Mouse (Mus musculus) mesoderm, embryonic 11.5 days (tissue): Measurements from ENCODE around the gene Cherp.

Experiments
- DNase-seq: peaks from one replicate; pipeline ENCODE4 v3.0.0-alpha.2; 2012; ENCODE audit warnings: low read depth, low spot score

Gene Cherp

DNA sequence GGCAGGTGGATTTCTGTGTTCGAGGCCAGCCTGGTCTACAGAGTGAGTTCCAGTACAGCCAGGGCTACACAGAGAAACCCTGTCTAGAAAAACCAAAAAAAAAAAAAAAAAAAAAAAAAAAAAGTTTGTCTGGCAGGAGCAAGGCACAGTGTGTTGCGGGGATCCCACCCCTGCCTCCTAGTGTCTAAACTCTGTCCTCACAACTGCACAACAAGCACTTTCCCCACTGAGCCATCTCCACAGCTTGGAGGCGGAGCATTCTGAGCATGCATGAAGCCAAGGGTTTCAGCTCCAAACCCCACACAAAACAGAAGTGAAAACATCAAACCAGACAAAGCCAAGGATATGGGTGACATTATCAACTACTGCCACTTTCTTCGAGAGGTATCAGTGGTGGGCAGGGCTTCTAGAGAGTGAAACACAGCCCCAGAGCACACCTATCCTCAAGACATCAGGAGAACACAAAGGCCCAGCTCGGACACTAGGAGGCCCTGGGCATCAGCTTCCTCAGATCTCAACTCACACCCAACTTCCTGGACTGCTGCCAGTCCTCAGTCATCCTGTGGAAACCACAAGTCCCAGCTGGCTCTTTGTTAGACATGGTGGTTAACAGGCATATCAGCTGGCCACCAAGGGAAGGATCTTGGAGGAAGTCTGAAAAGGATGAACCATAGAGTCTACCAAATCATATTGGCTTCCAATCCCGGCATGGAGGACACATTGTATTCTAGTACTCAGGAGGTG, 10.6 kb upstream of the Cherp start:
- no peak for DNase-seq

DNA sequence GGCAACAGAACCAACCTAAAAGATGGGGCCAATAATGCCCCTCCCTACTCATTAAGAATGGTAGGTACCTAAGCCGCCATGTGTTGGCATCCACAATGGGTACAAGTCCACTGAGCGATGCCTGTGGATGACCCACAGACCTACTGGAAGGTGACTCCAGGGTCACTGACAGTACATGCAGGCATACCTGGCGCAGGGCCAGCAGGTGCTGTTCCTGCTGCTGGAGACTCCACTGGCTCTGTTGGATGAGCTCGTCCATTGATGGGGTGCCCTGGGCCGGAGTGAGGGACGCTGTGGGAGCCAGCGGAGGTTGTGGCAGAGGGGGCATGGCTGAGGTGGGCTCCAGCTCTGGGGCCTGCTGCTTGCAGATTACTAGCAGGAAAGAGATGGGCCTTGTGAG, 4.3 kb downstream of the Cherp start:
- no peak for DNase-seq

DNA sequence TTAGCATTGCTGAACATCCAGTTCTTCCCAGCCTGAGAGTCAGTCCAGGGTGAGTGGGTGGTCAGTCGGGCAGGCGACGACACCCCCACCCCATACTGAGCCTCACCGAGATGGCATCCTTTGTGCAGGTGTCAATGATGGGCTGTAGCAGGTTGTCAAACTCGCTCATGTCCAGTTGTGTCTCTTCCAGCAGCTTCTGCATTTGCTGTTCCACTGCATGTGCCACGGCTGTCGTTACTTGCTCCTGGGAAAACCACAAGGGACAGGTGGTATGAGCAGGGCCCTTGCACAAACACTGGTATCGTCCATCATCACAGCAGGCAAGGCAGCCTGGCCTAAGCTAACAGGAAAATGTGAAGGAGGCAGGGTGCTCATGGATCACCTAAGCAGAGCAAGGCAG, 5.0 kb downstream of the Cherp start:
- DNase-seq, result no peak

DNA sequence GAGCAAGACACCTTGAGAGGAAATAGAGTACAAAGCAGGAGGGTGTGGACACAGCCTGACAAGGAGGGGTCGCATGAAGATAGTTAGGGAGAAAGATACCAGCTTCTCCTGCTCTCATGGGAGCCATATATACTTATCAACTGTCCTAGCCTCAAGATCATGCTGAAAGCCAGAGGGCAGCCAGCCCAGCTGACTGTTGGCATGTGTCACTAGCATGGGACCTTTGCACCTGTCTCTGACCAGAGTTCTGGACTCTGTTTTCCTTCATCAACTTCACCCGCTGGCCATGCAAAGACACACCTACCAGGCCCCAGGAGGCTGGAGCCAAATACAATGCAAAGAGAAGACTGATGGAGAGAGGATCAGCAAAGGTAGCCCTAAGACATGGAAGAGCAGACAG, 5.8 kb downstream of the Cherp start:
- no peak for DNase-seq

DNA sequence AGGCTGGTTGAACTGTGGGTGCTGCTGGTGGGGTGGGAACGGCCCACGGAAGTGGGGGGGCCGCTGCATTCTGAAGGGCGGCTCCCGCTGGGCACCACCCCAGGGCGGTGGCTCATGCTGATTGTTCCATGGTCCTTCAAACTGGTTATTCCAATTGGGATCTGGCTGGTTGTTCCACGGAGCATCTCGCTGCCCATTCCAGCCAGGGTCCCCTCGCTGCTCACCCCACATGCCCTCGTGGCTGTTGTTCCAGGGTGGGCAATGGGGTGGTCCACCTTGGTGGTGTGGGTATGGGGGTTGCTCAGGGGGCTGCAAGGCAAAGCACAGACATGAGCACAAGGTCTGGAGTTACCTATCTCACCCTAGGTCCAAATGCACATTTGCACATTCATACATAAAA, 10.8 kb downstream of the Cherp start:
- DNase-seq, result no peak

DNA sequence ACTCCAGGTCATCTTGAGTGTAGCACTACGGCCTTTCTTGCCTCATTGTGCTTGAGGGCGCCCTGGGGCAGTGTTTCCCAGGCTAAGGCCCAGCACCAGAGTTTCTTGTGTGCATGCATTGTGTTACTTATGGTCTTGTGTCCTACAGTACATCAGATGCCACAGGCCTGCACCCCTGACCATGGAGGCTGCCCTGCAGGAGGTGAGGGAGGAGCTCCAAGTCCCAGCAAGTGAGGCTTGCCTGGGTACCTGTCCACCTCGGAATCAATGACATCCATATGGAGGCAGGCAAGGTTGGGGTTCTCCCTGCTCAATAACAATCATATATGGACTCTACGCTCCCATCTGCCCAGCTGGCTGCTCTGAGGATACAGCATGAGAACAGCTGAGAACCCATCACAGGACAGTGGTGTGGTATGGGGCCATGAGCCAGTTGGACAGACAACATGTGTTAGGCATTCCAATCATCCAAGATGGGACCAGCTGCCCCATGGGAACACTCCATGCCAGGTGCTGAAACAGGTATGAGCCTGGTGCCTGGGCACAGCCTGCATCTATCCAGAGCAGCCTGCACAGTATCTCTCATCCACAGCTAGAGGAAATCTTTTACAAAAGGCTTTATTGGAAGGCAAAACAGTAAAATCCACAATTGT, 15.0 kb downstream of the Cherp start:
- DNase-seq, result no peak

DNA sequence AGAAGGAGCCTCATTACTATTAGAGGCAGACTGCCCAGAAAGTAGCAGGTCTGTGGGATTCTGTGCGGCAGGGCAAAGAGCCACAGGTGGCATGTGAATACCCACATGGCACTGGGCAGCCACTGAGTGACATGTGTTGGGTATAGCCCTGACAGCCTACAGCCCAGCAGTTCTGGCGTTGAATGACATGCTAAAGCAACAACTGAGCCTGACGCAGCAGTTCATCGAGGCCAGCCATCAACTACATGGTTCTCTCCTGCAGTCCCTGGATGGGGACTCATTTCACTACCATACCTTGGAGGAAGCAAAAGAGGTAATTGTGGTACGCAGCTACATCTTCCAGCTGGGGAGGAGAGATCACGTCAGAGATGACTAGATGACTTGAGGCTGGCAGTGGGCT, 16.6 kb downstream of the Cherp start:
- DNase-seq, result no peak

DNA sequence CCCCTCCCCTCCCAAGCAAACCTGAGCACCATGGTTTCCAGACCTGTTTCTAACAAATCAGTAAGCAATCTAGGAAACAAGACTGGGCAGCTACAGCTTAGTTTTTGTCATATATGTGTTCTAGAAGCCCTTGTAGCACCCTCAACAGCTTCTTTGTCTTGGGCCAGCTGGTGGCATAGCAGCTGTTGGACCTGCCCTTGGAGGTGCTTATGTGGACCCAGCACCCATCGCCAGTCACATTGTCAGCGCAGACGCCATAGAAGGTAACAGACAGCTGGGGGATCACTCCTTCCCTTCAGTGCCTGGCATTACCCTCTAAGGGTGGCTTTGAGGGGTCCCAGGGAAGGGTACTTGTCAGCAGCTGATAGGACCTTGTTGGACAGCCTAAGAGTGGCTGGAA, 17.2 kb downstream of the Cherp start:
- no peak for DNase-seq

DNA sequence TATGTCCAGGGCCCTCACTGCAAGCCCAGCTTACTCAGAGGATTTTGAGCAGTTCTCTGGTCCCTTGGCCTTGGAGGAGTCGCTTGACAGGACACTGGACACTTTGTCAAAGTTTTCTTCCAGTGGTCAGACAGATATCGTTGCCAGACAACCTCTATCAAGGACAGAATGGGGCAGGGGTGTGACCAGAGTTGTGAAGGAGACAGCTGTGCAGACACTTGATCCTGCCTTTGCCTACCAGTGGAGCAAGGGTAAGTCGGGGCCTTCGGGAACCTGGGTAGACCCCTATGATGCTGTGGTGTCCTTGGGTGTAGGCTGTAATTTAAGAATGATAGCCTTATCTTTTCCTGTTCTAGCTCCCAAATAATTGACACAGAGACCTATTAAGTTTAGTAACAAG, 19.7 kb downstream of the Cherp start:
- no peak for DNase-seq

DNA sequence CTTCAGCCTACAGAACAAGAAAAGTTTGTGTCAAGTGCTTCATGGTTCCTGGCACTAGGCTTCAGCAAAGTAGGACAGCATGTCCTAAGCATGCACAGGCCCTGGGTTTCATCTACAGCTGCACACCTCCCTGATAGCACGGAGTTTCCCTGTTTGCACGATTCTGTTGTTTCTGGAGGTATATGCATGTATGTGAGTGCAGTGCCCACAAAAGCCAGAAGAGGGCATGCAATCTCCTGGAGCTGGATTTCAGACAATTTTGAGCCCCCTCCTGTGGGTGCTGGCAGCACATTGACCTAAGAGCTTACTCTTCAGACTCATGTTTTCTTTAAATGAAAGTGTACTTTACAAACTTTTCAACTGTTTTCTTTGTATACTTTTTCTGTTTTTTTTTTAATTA, 21.1 kb downstream of the Cherp start:
- no peak for DNase-seq

DNA sequence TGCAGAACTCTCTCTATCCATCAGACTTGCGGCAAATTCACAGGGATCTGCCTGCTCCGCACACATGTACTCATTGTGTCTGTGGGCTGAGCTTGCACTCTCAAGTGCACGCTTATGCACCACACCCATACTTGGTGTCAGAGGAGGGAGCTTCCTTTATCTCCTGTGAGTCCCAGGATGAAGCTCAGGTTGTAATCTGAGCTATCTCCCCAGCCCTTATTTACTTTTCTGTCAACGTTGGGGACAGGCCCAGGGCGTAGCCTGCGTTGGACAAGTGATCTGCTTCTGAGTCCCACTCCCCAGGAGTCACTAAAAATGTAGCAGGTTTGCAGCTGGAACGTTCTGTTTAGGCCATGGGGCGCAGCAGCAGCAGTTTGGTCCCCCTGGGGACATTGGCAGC, 23.5 kb downstream of the Cherp start:
- no peak for DNase-seq

DNA sequence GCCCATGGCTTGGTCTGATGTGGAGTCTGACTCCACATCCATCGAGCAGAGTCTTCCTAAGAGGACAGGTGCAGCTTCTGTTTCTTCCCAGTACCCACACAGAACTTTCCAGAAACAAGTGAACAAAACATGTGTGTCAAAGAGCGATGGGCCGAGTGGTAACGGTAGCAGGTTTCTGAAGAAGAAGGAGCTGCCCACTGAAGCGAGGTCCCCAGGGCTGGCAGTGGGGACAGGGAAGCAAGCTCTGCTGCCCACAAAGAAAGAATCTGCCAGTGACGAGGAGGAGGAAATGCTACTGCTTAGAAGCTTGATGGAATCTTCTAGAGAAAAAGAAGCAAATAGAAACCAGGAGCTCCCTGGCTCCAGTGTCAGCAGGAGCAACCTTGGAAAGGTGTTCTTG, 30.0 kb downstream of the Cherp start:
- no peak for DNase-seq

DNA sequence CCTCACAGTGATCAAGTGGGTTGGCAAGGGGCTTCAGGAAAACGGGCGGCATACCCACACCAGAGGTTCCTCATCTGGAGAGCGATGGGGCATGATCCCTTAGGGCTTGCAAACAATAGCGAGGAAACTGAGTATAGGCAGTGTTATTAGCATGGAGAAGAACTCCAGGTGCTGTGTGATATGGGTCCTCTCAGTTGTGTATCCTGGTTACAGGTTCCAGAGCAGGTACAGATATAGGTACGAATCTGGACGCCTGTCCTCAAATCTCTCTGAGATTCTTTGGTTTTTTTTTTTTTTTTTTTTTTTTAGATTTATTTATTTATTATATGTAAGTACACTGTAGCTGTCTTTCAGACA, 31.1 kb downstream of the Cherp start:
- DNase-seq, result no peak

DNA sequence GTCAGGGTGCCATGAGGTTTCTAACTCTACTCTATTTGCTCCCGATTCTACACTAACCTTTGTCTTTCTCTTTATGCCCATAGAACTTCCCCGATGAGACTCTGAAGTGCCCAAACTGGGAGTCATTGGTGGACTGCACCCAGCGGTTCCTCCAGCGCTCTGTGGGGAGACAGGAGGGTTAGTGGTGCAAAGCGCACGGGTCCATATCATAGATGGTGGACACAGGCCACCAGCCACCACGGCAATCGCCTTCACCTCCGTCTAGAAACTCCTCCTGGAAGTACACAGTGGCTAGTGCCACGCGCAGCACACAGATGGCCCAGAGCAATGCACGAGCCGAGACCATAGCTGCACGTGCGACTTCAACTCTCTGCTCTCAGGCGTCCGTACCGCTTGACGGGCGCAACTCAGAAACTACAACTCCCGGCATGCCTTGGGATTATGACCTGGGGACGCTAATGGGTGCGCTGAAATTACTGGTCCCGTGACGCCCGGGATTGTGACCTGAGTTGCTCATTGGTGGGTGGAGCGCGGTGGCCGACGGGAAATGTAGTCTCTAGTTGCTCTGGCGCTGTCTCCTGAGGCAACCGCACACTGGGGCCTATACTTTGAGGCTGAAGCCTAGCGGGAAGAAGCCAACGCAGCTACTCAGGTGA, 31.6 kb downstream of the Cherp start, which contains the start of the genes Calr3 and 1700030K09Rik:
Calr3 (minus strand) TSS at position 533 of the 656 bp plus-strand sequence.
1700030K09Rik (plus strand) TSS at position 543 of the 656 bp plus-strand sequence.
- DNase-seq, result peak; percentile 97

DNA sequence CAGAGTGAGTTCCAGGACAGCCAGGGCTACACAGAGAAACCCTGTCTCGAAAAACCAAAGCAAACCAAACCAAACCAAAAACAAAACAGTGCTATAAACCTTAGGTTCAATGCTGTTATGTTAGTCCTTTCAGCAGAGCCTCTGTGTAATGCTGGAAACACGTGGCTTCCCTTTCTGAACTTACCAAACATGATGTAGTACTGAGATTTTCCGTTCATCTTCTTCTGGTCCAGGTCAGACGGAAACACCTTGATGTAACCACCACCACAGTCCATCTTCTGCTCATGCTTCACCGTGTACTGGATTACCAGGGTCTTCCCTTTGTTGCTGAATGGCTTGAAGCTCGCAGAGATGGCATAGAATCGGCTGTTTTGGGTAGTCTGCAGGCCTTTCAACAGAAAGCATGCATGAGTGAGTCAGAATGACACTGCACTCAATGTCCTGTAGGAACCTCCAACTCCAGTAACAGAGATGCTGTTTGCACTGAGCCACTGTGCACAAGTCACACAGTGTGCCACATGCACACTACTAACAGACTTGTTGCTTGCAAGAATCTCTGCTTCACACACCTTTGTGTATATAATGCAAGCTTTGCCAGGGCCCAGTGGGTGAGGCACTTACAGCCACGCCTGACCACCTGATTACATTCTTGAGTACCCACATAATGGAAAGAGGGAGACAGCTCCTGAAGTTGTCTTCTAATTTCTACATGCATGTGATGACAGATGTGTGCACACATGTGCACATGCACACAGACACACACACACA, 36.6 kb downstream of the Cherp start:
- DNase-seq, result no peak

DNA sequence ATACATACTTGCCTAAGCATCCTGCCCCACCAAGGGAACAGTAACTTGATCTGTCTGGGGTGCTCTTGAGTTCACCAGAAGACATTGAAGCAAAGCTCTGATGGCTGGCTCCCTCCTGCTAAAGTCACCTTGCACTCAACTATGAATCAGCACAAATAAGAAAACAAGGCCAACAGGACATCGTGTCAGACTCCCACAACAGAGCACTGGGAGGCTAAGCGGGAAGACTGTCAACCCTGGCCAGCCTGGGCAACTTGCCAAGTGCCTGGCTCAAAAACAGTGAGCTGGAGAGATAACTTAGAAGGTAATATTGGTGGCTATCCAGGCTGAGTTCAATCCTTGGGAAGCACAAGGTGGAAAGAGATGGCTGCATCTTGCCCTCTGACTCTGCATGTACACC, 40.1 kb downstream of the Cherp start:
- no peak for DNase-seq

DNA sequence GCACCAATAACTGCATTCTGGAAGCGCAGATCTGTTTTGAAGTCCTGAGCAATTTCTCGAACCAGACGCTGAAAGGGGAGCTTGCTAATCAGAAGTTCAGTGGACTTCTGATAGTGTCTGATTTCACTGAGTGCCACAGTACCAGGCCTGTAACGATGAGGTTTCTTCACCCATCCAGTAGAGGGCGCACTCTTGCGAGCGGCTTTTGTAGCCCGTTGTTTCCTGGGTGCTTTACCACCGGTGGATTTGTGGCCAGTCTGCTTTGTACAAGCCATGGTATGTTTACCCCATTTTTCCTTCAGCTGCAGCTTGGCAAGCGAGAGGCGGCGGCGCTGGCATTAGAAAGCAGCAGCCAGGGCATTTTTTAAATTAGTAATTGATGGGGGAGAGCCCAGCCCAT, 45.4 kb downstream of the Cherp start:
- no peak for DNase-seq

DNA sequence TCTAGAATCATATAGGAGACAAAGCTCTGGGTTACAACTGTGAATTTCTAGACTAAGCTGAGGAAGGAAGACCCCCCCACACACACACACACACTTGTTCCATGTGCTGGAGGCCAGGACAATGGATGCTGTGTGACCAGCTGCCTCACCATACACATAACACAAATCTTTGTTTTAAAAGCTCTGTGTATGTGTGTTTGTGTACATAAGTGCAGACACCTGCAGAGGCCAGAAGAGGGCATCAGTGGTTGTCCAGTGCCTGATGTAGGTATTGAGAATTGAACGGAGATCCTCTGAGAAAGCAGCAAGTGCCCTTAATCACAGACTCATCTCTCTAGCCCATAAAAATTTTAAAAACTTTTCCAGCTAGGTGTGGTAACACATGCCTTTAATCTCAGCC, 52.1 kb downstream of the Cherp start:
- DNase-seq, result no peak

DNA sequence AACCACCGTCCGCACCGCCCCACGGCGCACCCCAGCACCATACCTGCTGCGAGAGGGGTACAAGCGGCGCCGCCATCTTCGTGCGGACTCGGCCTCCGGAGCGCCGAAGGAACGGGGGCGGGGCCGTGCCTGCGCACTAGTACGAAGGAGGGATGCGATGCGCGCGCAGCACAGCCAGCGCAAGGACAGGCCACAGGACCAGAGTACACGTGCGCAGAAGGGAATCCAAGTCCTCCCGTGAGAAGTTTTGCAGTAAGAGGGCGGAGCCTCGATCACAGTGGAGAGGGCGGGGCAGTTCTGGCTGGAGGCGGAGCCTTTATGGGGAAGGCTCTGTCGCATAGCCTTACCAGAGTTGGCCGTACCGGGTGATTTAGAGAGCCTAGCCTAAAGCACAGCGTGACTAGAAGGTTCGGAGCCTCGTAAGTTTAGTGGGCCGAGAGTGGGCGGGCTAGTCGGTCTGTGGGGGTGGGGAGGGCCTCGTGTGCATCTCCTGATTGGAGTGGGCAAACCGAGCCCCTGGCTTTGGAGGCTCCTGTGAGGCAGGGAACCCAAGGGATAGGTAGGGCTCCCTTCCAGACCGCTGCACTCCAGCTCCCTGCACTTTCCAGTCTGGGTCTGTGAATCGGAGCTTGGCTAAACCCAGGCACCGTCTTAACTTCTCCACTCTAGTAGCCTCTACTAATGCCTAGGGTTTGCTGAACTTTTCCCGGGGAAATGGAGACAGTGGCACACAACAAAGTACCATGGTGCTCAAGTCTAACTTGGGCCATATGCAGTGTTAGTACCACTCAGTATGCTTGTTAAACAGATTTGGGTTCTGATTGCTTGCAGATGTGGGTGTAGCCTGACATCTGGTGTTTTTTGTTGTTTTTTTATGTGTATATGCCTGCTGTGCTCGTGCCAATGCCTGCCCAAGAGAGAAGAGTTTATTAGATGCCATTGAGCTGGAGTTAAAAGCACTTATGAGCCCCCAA, 53.4 kb downstream of the Cherp start, which contains the start of gene Eps15l1:
Eps15l1 (minus strand) TSS at position 99 of the 974 bp plus-strand sequence.
- DNase-seq, result peak; percentile 100

DNA sequence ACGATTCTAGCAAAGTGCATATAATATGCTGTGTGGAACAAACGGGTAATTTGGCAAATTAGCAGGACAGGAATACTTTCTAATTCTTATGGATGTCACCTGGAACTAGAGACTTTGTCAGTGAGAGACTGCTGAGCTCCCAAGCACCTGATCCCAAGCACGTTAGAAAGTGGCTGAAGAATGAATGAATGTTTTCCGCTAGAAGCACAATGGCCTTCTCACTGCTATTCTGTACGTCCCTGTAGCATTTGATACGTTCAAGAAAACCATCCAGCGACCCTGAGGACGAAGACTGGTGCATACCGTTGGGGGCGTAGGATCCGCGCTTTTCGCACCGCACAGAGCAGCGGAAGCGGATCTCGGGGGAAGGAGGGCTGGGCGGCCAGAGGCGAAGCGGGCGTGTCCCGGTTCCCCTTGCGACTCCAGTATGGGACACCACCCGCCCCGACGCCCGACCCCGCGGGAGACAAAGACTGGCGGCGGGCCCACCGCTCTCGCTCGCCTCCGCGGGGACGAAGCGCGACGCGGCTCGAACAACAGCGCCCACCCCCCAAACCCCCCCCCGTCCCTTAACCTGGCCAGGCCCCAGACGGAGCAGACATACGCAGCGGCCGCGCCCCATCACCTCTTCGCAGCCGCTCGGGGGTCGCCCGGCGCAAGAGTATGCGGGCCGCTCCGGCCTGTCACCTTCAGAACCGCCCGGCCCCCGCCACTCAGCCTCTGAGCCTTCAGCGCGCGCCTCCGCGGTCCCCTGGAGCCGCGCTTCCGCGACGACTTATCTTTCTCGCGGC, 54.3 kb downstream of the Cherp start:
- DNase-seq, result peak; percentile 49
